Mouse (Mus musculus) small intestine, adult 10 weeks (tissue): Measurements from ENCODE around the gene Zfp982. TPM values are rescaled to one million over a fixed set of nuclear protein-coding genes. Genes with fewer than 3 reads are reported as not detected.

Experiments used
- polyA plus RNA-seq: library from polyadenylated mRNA; stranded (reverse); fragments of 350-450 nt; fragmentation: Illumina TruSeq; extraction: RNeasy Lipid Tissue Mini Kit (QIAGEN cat#74804); gene quantifications from one replicate; pipeline ENCODE4 v1.2.3, GENCODE M21; 2014; ENCODE audit warnings: low replicate concordance

Gene Zfp982
- polyA plus RNA-seq = 6.3 TPM

GRCm38 (mm10) chr4:147492117-147492516 is at the start of gene Zfp982:
Gene Zfp982 (plus strand): TSS chr4:147492417.

DNA sequence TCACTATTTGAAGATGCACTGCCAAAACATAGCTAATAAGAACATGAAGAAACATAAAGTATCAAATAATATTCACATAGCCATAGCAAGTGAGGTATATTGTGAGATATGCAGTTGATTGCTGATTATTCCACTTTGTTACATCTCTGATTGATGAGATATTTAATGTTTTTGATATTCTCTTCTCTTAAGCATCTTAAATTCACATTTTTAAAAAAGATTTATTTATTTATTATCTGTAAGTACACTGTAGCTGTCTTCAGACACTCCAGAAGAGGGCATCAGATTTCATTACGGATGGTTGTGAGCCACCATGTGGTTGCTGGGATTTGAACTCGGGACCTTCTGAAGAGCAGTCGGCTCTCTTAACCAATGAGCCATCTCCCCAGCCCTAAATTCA is 47.7 kb downstream of the Zfp982 start, which contains the start of gene Gm16503:
Gene Gm16503 (plus strand): TSS at position 301 of the 400 bp plus-strand sequence.

DNA sequence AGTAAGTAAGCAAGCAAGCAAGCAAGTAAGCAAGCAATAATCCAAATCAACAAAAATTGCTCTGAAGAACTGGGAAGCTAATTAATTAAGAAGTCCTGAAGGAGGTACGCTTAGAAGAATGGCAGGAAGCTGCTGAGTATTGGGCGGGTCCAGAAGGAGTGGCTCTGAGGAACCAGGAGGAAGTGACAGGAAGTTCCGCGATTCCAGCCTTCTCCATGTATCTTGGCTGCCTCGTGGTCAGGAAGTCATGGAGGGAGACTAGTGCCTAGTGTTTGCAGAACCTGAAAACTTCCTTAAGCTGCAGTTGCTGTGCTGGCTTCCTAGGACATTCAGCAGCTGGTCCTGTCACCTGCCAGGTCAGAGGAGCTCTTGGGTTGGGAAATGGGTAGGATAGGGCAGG is 60.9 kb downstream of the Zfp982 start, which contains the start of gene Zfp985:
Gene Zfp985 (plus strand): TSS at position 207 of the 400 bp plus-strand sequence.

Other genes starting within 250 kb of the Zfp982 start
- gene Zfp988, start 186.7 kb upstream of the Zfp982 start, polyA plus RNA-seq = 0.30 TPM
- not detected for gene Zfp978, start 131.1 kb upstream of the Zfp982 start, polyA plus RNA-seq
- gene Gm16503, start 47.8 kb downstream of the Zfp982 start, polyA plus RNA-seq = 0.15 TPM
- gene Zfp985, start 60.9 kb downstream of the Zfp982 start, polyA plus RNA-seq = 0.52 TPM
- gene Zfp979, start 150.1 kb downstream of the Zfp982 start, polyA plus RNA-seq = 5.9 TPM
- not detected for gene Zfp534, start 210.1 kb downstream of the Zfp982 start, polyA plus RNA-seq